Mouse (Mus musculus) spleen, postnatal 36 days (tissue): ENCODE data around the gene Camk2n2.

ENCODE experiments used
- DNase-seq, 2 experiments: peaks; one replicate each; pipeline ENCODE4 v3.0.0; 2022; ENCODE audit warnings: low spot score in 2 of 2, mixed read lengths in 1 of 2

The Camk2n2 gene

DNA sequence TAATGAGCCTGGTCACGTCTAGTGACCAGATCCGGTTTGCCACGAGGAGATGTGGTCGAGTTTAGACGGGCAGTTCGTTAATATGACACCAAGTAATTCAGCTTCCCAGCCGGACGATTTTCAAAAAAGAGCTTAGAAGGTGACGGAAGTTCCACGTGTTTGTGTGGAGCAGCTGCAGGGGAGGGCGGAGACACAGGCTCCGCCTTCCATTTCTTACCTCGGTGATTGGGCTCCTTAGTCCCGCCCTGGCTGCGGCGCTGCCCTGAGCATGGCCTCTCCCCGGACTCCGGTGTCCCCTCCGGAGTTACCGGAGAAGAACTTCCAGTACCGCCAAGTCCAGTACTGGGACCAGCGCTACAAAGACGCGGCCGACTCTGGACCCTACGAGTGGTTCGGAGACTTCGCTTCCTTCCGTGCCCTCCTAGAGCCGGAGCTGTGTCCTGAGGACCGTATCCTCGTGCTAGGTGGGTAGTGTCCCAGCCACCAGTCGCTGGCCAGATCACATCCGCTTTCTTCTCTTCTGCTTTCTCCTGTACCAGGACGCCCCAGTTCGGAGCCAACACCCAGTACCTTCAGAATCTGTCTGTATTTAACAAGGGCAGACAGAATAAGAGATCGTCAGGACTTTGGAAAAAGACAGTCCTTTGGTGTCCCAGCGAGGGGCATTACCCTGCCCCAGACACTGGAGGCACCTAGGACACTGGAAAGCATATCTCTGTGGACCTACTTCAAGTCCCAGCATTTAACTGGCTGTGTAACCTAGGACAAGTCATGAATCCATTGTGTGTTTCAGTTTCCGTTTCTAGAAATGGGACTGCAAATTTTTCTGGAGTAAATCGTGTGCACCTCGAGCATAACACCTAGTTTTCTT lies 9.5 kb downstream of the Camk2n2 start, which contains the start of the genes Eef1akmt4, Gm49333 and Alg3:
Gene Eef1akmt4, plus strand, starts transcription at position 237 of the 871 bp plus-strand sequence.
Gene Gm49333, plus strand, starts transcription at position 254 of the 871 bp plus-strand sequence.
Gene Alg3, minus strand, starts transcription at position 379 of the 871 bp plus-strand sequence.
- peak; percentile 87 for DNase-seq

GRCm38 (mm10) chr16:20610501-20611356 lies 10.4 kb downstream of the Camk2n2 start:
- DNase-seq = peak; percentile 69 to 72

DNA sequence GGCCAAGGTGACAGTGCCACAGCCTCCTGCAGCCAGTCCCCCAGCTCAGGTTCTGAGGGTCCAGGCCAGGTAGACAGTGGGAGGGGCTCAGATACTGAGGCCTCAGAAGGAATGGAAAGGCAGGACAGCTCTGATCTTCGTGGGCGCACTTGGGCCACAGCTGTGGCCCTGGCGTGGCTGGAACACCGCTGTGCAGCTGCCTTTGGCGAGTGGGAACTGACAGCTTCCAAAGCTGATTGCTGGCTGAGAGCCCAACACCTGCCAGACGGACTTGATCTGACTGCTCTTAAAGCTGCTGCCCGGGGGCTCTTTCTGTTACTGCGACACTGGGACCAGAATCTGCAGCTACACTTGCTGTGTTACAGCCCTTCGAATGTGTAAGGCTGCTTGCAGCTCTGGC lies 16.4 kb downstream of the Camk2n2 start:
- DNase-seq = no peak

GRCm38 (mm10) chr16:20600511-20600910 lies 20.6 kb downstream of the Camk2n2 start:
- DNase-seq = no peak

- DNase-seq = no peak
Observed at GRCm38 (mm10) chr16:20596687-20597441, 24.2 kb downstream of the Camk2n2 start.

GRCm38 (mm10) chr16:20595737-20596136 lies 25.4 kb downstream of the Camk2n2 start:
- DNase-seq = no peak

- DNase-seq = no peak
Observed at GRCm38 (mm10) chr16:20595060-20595673, 25.9 kb downstream of the Camk2n2 start.

DNA sequence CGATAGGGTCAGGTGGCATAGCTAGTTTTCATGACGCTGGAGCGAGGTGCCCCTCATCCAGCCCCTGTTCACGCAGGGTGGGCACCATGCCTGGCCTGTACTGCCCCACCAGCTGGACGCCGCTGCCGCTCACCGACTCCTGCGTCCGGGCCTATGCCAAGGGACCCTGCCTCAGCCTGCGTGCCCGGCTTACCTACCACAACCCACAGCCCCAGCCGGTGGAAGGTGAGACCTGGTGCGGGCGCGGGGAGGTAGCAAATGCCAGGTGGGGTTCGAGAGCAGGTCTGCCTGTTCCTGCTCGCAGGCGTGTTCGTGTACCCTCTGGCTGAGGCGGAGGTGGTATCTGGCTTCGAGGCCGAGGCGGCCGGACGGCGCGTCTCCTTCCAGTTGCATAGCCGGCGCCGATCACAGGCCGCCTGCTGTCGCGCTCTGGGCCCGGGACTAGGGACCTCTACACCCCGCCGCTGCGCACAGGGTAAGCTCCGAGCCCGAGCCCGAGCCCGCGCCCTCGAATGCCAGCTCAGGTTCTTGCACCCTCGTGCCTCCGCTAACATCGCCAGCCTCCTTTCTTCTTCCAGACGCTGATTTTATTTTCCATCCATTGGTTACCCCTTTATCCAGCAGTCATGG lies 29.9 kb downstream of the Camk2n2 start:
- DNase-seq = no peak

DNA sequence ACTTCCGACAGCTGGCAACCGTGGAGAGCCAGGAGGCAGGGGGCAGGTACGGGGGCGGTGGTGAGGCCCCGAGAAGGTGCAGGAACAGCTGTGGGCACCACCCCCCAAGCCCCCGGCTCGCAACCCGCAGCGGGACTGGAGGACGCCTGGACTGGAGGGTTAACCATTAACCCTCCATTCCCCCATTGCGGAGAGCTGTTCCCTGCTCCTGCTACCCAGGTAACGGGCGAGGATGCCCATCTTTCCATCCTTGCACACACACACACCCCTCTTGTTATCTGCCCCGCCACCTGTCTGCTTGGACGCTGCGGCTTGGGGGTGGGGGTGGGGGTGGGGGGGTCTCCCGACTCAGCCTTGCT lies 30.4 kb downstream of the Camk2n2 start:
- no peak for DNase-seq

- no peak for DNase-seq
Observed at GRCm38 (mm10) chr16:20589939-20590679, 31.0 kb downstream of the Camk2n2 start.

GRCm38 (mm10) chr16:20589366-20589938 lies 31.6 kb downstream of the Camk2n2 start, which contains the start of gene Vwa5b2:
Gene Vwa5b2, plus strand, starts transcription at chr16:20589471.
- no peak for DNase-seq
